Mouse (Mus musculus): ENCODE measurements around the gene Adk.
"Not testable (repeated sequence)": the region's sequence is repeated elsewhere in the genome, so short reads cannot be mapped to it uniquely, and the experiment has no call there.

The Adk gene

DNA sequence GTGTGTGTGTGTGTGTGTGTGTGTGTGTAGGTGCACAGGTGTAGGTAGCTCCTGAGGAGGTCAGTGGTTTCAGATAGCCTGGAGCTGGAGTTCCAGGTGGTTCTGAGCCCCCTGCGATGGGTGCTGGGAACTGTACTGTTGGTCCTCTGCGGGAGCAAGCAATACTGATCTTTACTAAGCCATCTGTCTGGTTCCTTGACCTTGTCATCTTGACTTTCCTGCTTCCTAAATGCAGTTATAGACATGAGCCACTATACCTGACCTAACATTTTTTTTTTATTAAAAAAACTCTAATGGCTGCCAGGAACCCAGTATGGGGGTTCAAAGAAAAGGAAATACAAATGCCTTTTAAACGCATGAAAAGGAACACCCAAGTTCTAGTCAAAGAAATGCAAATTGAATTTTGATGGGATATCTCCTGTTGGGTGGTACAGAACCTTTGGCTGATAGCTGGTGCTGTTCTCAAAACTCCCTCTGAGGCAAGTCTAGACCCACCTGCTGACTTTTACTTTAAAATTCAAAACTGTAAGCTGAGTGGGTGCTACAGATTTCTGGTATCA lies 433.7 kb downstream of the Adk start:
- no peak for DNase-seq (ENCODE audit: low spot score)

DNA sequence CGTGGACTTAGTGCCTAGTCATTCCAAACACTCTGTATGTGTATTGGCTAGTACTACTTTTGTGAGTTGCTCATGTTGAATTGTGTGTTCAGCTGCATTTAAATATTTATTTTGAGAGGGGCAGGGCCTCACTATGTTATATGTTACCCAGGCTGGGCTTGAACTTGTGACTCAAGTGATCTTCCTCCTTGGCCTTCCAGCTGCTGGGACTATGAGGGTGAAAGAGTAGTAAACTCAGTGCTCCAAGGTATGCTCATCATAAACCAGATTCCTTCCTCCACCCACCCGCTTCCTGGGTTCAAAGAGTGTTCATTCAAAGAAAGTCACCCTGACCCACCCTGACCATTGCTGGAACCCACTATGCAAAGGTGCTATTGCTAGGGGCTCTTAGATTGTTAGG lies 434.8 kb downstream of the Adk start:
- not testable (repeated sequence) for DNase-seq (ENCODE audit: low spot score)

DNA sequence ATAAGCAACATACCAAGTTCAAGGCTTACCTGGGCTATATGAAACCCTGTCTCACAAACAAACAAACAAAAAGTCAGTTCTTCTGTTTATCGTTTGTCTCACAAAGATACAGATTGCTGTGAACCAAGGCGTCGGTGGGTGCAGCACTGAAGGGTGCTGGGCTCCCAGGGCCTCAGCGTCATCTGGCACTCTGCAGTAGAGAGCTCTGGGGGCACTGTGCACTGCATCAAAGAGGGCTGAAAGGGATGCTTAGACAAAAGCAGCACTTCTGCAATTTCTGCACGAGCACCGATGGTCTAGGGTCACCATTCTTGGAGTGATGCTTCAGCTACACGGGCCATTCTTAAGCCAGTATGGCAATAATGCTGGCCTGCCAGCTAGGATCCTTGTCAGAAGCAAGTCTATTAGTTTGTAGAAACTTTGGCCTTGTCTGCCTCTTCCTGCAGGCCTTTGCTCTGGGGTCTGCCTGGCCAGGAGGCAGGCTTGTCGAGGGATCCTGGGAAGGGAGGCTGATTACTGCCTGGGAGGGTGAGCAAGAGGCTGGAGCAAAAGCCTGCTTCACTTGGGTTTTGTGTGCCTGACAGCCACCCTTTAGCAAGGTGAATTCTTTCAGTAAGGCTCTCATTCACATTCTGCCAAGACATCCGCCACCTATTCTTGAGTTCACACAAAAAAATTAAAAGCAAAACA lies 436.2 kb downstream of the Adk start:
- not testable (repeated sequence) for DNase-seq (ENCODE audit: low spot score)

DNA sequence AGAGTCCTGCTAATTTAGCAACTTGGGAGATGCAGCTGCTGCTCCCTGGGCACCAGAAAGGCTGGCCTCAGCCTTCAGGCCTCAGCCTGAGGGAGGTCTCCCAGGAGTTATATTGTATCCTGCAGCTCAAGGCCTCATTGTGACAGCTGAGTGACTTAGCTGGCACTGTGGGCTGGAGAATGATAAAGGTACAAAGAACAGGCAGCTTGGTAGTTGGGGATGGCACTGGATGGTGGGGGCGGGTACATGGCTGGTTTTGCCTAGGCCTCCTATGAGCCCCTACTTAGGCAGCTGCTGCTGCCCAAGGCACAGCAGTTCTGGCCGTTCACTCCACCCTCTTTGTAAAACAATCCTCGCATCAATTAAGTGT lies 436.7 kb downstream of the Adk start:
- no peak for DNase-seq (ENCODE audit: low spot score)

DNA sequence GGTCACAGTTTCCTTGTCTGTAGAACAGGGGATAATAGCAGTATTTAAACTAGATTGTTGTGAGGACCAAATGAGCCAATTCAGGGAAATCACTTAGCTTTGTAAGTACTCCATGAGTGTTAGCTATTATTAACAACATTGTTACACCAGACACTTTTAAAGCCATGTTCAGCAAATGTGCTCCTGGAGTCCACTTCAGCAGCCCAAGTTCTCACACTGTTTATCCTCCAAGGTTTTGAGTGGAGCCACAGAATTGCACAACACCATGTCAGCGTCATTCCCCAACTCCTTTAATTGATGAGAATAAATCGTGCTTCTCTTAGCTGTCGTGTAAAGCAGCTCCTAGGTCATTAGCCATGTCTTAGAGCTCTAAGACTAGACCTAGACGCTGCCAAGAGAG lies 437.8 kb downstream of the Adk start:
- no peak for DNase-seq (ENCODE audit: low spot score)

Data from retina, embryonic 14.5 days (tissue).